Mouse (Mus musculus) heart, adult 2 months (tissue): ENCODE measurements around the gene Kcnc3. TPM values are rescaled to one million over a fixed set of nuclear protein-coding genes. Genes with fewer than 3 reads are reported as not detected.
A peak's percentile ranks its signal among the peaks of the same experiment; 100 is the strongest.

Experiments used
- DNase-seq, 2 experiments: peaks; one replicate each; pipeline ENCODE4 v3.0.0; 2021
- H3K27ac ChIP-seq: fragments of 200-600 bp; 2 replicates; pipeline ENCODE4 v1.8.1; 2022
- H3K27me3 ChIP-seq: fragments of 200-500 bp; 2 replicates; pipeline ENCODE4 v1.6.1; 2012; ENCODE audit warnings: mild to moderate bottlenecking, low read length, inconsistent platforms, mixed read lengths; ENCODE audit not compliant: control insufficient read depth, insufficient read depth
- H3K36me3 ChIP-seq: fragments of 200-500 bp; 2 replicates; pipeline ENCODE4 v1.6.1; 2012; ENCODE audit warnings: low read length, inconsistent platforms; ENCODE audit not compliant: control insufficient read depth, insufficient read depth
- H3K4me1 ChIP-seq: fragments of 200-500 bp; 2 replicates; pipeline ENCODE4 v1.6.1; 2011; ENCODE audit warnings: low read length; ENCODE audit not compliant: control insufficient read depth, insufficient read depth
- H3K4me3 ChIP-seq: fragments of 200-600 bp; 2 replicates; pipeline ENCODE4 v1.8.1; 2022
- H3K79me2 ChIP-seq: fragments of 200-500 bp; replicated peaks from 2 replicates; pipeline ENCODE4 v1.6.1; 2012; ENCODE audit warnings: mild to moderate bottlenecking, inconsistent platforms, low read length, moderate library complexity, mixed read lengths; ENCODE audit not compliant: control insufficient read depth, insufficient read depth
- H3K9ac ChIP-seq: fragments of 200-500 bp; 2 replicates; pipeline ENCODE4 v1.6.1; 2012; ENCODE audit warnings: low read depth, mild to moderate bottlenecking, control low read depth, inconsistent platforms, low read length, mixed read lengths
- CTCF ChIP-seq: fragments of 200-600 bp; IDR thresholded peaks from 2 replicates; pipeline ENCODE4 v1.8.1; 2022; ENCODE audit warnings: antibody characterized with exemption, mild to moderate bottlenecking, moderate library complexity
- EP300 ChIP-seq: fragments of 200-500 bp; IDR thresholded peaks from 2 replicates; pipeline ENCODE4 v1.6.1; 2011; ENCODE audit warnings: low read depth, low read length, control low read depth; ENCODE audit not compliant: insufficient read depth
- POLR2A ChIP-seq: fragments of 200-500 bp; IDR thresholded peaks from 2 replicates; pipeline ENCODE4 v1.6.1; 2011; ENCODE audit warnings: mild to moderate bottlenecking, low read depth, low read length, control low read depth; ENCODE audit not compliant: insufficient read depth
- WGBS: fragments of 180-500 bp; shearing (Covaris S2); methylation state at CpG from one replicate; pipeline ENCODE4 v1.1.7; 2018; 5-methylcytosine and 5-hydroxymethylcytosine counted together
- intact Hi-C: fragments of 180-260 bp; cut with DNase I; formaldehyde crosslinking; loops from one replicate; pipeline ENCODE4 v1.15.1; 2025
- polyA plus RNA-seq: library from polyadenylated mRNA; depleted of rRNA; stranded (reverse); fragments of >200 nt; gene quantifications from 2 replicates; pipeline ENCODE4 v1.2.3, GENCODE M21; 2012
- total RNA-seq, 2 experiments: library from RNA; stranded (reverse); gene quantifications; 2 replicates each; pipeline ENCODE4 v1.2.3; 2021

The Kcnc3 gene
- total and polyA plus RNA-seq, 3 experiments: 2.2 to 3.0 (median 2.9) TPM

DNA sequence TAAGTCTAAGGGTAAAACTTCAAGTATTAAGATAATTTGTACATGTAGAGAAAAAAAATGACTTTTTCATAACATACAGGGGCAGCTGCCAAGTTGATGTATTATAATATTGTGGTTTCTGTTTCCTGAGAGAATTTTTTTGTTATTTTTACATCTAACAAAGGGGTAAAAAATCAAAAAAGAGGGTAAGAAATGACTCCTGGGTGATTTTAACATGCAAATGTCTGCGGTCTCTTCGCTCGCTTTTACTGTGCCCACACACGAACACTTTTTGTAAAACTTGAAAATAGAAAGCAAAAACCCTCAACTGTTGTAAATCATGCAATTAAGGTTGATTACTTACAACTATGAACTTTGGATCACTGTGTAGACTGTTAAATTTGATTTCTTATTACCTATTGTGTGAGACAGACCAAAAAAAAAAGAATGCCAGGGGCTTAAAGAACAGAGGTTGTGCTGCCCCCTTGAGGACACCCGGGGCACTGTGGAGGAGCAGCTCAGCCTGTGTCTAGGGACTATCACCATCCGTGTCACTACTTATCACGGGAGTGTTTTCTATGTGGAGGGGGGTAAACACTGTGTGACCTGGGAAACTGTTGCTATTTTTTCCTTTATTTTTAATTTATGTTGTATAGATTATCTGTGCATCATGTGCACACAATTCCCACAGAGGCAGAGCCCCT lies 56.7 kb downstream of the Kcnc3 start:
- no peaks in the 10 kb centered on the region for H3K27me3 ChIP-seq
- intact Hi-C loops: loop anchor here (5.0 kb wide), 2 partner anchors 55 to 125 kb away; partner anchors contain the start of gene Mybpc2
- no peak overlapping the region for H3K4me3 ChIP-seq
- WGBS: 53% methylated on average over 7 of the region's 7 CpGs
- DNase-seq: peak; percentile 62 to 71
- H3K27ac ChIP-seq: peak overlapping the region; percentile 10; the same call in 1 of the 2 replicates
- H3K9ac ChIP-seq: no peak overlapping the region
- TF ChIP-seq CTCF (peak; percentile 81), POLR2A (no peak)
- H3K4me1 ChIP-seq: no peaks in the 10 kb centered on the region; the same call in 1 of the 2 replicates
- H3K36me3 ChIP-seq: no peaks in the 10 kb centered on the region
- H3K79me2 ChIP-seq: no peaks in the 10 kb centered on the region

DNA sequence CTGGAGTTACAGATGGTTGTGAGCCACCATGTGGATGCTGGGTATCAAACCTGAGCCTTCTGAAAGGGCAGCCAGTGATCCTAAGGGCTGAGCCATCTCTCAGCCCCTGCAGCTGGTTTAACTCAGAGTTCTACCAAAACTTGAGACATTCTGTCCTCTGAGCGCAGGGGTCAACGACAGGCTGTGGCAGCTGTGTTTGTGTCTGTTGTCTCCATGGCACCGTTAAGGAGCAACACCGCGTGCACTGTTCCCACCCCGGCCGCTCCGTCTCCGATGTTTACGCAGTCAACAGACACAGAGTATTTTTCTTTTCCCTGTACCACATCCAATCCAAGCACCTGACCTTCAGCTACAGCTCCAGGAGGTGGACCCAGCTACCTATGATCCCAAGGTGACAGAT lies 57.3 kb downstream of the Kcnc3 start:
- Histone ChIP-seq H3K36me3 (no peaks in the 10 kb centered on the region), H3K27ac (peak overlapping the region; percentile 10; the same call in 1 of the 2 replicates), H3K27me3 (no peaks in the 10 kb centered on the region), H3K4me1 (no peaks in the 10 kb centered on the region; the same call in 1 of the 2 replicates), H3K4me3 (no peak overlapping the region), H3K79me2 (no peaks in the 10 kb centered on the region), H3K9ac (no peak overlapping the region)
- TF ChIP-seq POLR2A: no peak
- no peak for TF ChIP-seq CTCF
- 0 out of 2 replicates have a peak, but pooled peaks have one; percentile 45 for TF ChIP-seq EP300
- DNase-seq: peak; percentile 46 to 58
- 51% methylated on average over 10 of the region's 10 CpGs for WGBS
- intact Hi-C loops: loop anchor here (5.0 kb wide), 2 partner anchors 55 to 125 kb away; partner anchors contain the start of gene Mybpc2

- no peaks in the 10 kb centered on the region for H3K27me3 ChIP-seq
- intact Hi-C loops: loop anchor here (5.0 kb wide), 2 partner anchors 53 to 127 kb away; partner anchors contain the start of gene Mybpc2
- H3K27ac ChIP-seq: no peak overlapping the region
- H3K36me3 ChIP-seq: no peaks in the 10 kb centered on the region
- H3K4me3 ChIP-seq: no peak overlapping the region
- DNase-seq: no peak
- 80% methylated on average over 8 of the region's 8 CpGs for WGBS
- no peaks in the 10 kb centered on the region for H3K79me2 ChIP-seq
- H3K9ac ChIP-seq: no peak overlapping the region
- TF ChIP-seq EP300 (no peak), POLR2A (no peak), CTCF (no peak)
- no peaks in the 10 kb centered on the region; the same call in 1 of the 2 replicates for H3K4me1 ChIP-seq
These were observed 58.7 kb downstream of the Kcnc3 start for GRCm38 (mm10) chr7:44649094-44649610.

GRCm38 (mm10) chr7:44649990-44650389 lies 59.5 kb downstream of the Kcnc3 start:
- Histone ChIP-seq H3K36me3 (no peaks in the 10 kb centered on the region), H3K4me1 (no peaks in the 10 kb centered on the region; the same call in 1 of the 2 replicates), H3K79me2 (no peaks in the 10 kb centered on the region), H3K27ac (no peak overlapping the region), H3K27me3 (no peaks in the 10 kb centered on the region), H3K4me3 (no peak overlapping the region), H3K9ac (no peak overlapping the region)
- intact Hi-C loops: loop anchor here (5.0 to 10.0 kb wide), 4 partner anchors 52 to 385 kb away; partner anchors contain the start of genes Gm15517 and Mybpc2
- peak; percentile 76 for TF ChIP-seq CTCF
- no peak for TF ChIP-seq POLR2A
- TF ChIP-seq EP300: 0 out of 2 replicates have a peak, but pooled peaks have one; percentile 29
- peak; percentile 29 to 49 for DNase-seq
- WGBS: 12% methylated on average over 4 of the region's 4 CpGs

GRCm38 (mm10) chr7:44651416-44651815 lies 61.0 kb downstream of the Kcnc3 start:
- Histone ChIP-seq H3K4me1 (no peaks in the 10 kb centered on the region), H3K27me3 (no peaks in the 10 kb centered on the region), H3K36me3 (no peaks in the 10 kb centered on the region), H3K27ac (no peak overlapping the region), H3K79me2 (no peaks in the 10 kb centered on the region), H3K9ac (no peak overlapping the region), H3K4me3 (no peak overlapping the region)
- no peak for TF ChIP-seq EP300
- TF ChIP-seq POLR2A: no peak
- TF ChIP-seq CTCF: no peak
- DNase-seq: no peak
- intact Hi-C loops: loop anchor here (5.0 to 10.0 kb wide), 2 partner anchors 171 to 387 kb away; partner anchors contain the start of gene Gm15517
- WGBS: 44% methylated on average over 7 of the region's 7 CpGs
